Mouse (Mus musculus): ENCODE results near the gene Lrrc32. TPM values are rescaled to one million over a fixed set of nuclear protein-coding genes. Genes with fewer than 3 reads are reported as not detected.

Gene Lrrc32
- polyA plus RNA-seq, 1 experiment from 2014 or later: 9.5 TPM

GRCm38 (mm10) chr7:98523070-98523812, 34.2 kb downstream of the Lrrc32 start:
- Histone ChIP-seq H3K4me1 (ENCODE audit: control insufficient read depth, insufficient read depth, low read length) (peaks cover 25% of the 10 kb centered on the region), H3K4me2 (ENCODE audit: low read depth, low read length) (no peak overlapping the region), H3K9me3 (replicated peaks; ENCODE audit: control insufficient read depth, low read length) (no peaks in the 10 kb centered on the region), H3K27ac (ENCODE audit: low read length) (peak overlapping the region; percentile 83), H3K4me3 (replicated peaks; ENCODE audit: low read length) (no peak overlapping the region), H3K9ac (ENCODE audit: low read length) (0 out of 2 replicates have a peak overlapping the region, but pooled peaks have one; percentile 14), H3K27me3 (ENCODE audit: control insufficient read depth, insufficient read depth, low read length) (no peaks in the 10 kb centered on the region), H3K36me3 (ENCODE audit: control insufficient read depth, insufficient read depth, low read length) (no peaks in the 10 kb centered on the region)
- 58% methylated on average over 8 of the region's 8 CpGs for WGBS
- peak; percentile 41; the same call in 1 of the 2 replicates for ATAC-seq (ENCODE audit: insufficient read depth, low FRiP score)

DNA sequence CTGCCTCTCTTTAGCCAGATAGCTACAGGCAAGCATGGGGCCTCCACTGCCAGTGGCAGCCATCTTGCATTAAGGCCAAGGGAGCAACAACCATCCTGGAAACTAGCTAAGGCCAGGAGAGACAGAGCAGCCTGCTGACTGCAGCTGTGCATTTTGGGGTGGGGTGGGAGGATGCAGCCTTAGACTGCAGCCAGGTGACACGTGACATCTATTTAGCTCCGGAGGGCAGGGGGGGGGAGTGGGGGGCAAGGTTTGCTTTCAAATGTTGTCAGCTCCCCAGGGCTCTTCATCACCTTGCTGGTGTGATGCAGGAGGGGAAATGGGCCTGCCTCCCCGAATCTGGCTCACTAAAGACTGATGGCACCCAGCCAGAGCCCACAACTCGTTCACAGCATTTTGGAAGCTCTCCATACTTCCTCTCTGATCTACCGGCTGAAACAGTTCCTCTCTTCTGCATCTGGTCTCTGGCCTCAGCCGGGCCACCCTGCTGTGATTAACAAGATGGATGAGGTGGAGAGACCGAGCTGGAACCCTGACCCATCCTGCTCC, 34.8 kb downstream of the Lrrc32 start:
- H3K36me3 ChIP-seq (ENCODE audit: control insufficient read depth, insufficient read depth, low read length): no peaks in the 10 kb centered on the region
- WGBS: 6% methylated on average over 7 of the region's 7 CpGs
- H3K4me2 ChIP-seq (ENCODE audit: low read depth, low read length): no peak overlapping the region
- no peaks in the 10 kb centered on the region for H3K9me3 ChIP-seq (replicated peaks; ENCODE audit: control insufficient read depth, low read length)
- H3K4me3 ChIP-seq (replicated peaks; ENCODE audit: low read length): no peak overlapping the region
- H3K4me1 ChIP-seq (ENCODE audit: control insufficient read depth, insufficient read depth, low read length): peaks cover 25% of the 10 kb centered on the region
- peak; percentile 56 for ATAC-seq (ENCODE audit: insufficient read depth, low FRiP score)
- no peaks in the 10 kb centered on the region for H3K27me3 ChIP-seq (ENCODE audit: control insufficient read depth, insufficient read depth, low read length)
- H3K27ac ChIP-seq (ENCODE audit: low read length): peak overlapping the region; percentile 83
- no peak overlapping the region for H3K9ac ChIP-seq (ENCODE audit: low read length)

- Histone ChIP-seq H3K4me3 (replicated peaks; ENCODE audit: low read length) (no peak overlapping the region), H3K9ac (ENCODE audit: low read length) (0 out of 2 replicates have a peak overlapping the region, but pooled peaks have one; percentile 10), H3K27ac (ENCODE audit: low read length) (peak overlapping the region; percentile 83), H3K36me3 (ENCODE audit: control insufficient read depth, insufficient read depth, low read length) (no peaks in the 10 kb centered on the region), H3K4me1 (ENCODE audit: control insufficient read depth, insufficient read depth, low read length) (peaks cover 25% of the 10 kb centered on the region), H3K9me3 (replicated peaks; ENCODE audit: control insufficient read depth, low read length) (no peaks in the 10 kb centered on the region), H3K27me3 (ENCODE audit: control insufficient read depth, insufficient read depth, low read length) (no peaks in the 10 kb centered on the region), H3K4me2 (ENCODE audit: low read depth, low read length) (no peak overlapping the region)
- no peak for ATAC-seq (ENCODE audit: insufficient read depth, low FRiP score)
- WGBS: 38% methylated on average over 6 of the region's 6 CpGs
Measured at GRCm38 (mm10) chr7:98524401-98524800, 35.3 kb downstream of the Lrrc32 start.

- Histone ChIP-seq H3K4me3 (replicated peaks; ENCODE audit: low read length) (no peak overlapping the region), H3K9ac (ENCODE audit: low read length) (0 out of 2 replicates have a peak overlapping the region, but pooled peaks have one; percentile 10), H3K36me3 (ENCODE audit: control insufficient read depth, insufficient read depth, low read length) (no peaks in the 10 kb centered on the region), H3K4me1 (ENCODE audit: control insufficient read depth, insufficient read depth, low read length) (peaks cover 25% of the 10 kb centered on the region), H3K4me2 (ENCODE audit: low read depth, low read length) (no peak overlapping the region), H3K27ac (ENCODE audit: low read length) (peak overlapping the region; percentile 83), H3K27me3 (ENCODE audit: control insufficient read depth, insufficient read depth, low read length) (no peaks in the 10 kb centered on the region), H3K9me3 (replicated peaks; ENCODE audit: control insufficient read depth, low read length) (no peaks in the 10 kb centered on the region)
- no peak for ATAC-seq (ENCODE audit: insufficient read depth, low FRiP score)
- whole genome bisulfite sequencing: 59% methylated on average over 6 of the region's 6 CpGs
Measured at GRCm38 (mm10) chr7:98524869-98525699, 36.0 kb downstream of the Lrrc32 start.

GRCm38 (mm10) chr7:98527085-98527484, 38.0 kb downstream of the Lrrc32 start:
- no peaks in the 10 kb centered on the region for H3K36me3 ChIP-seq (ENCODE audit: control insufficient read depth, insufficient read depth, low read length)
- H3K9me3 ChIP-seq (replicated peaks; ENCODE audit: control insufficient read depth, low read length): no peaks in the 10 kb centered on the region
- no peak overlapping the region for H3K9ac ChIP-seq (ENCODE audit: low read length)
- H3K27me3 ChIP-seq (ENCODE audit: control insufficient read depth, insufficient read depth, low read length): no peaks in the 10 kb centered on the region
- H3K27ac ChIP-seq (ENCODE audit: low read length): no peak overlapping the region
- H3K4me2 ChIP-seq (ENCODE audit: low read depth, low read length): no peak overlapping the region
- H3K4me1 ChIP-seq (ENCODE audit: control insufficient read depth, insufficient read depth, low read length): peaks cover 25% of the 10 kb centered on the region
- WGBS: 98% methylated on average over 3 of the region's 3 CpGs
- no peak for ATAC-seq (ENCODE audit: insufficient read depth, low FRiP score)
- no peak overlapping the region for H3K4me3 ChIP-seq (replicated peaks; ENCODE audit: low read length)

DNA sequence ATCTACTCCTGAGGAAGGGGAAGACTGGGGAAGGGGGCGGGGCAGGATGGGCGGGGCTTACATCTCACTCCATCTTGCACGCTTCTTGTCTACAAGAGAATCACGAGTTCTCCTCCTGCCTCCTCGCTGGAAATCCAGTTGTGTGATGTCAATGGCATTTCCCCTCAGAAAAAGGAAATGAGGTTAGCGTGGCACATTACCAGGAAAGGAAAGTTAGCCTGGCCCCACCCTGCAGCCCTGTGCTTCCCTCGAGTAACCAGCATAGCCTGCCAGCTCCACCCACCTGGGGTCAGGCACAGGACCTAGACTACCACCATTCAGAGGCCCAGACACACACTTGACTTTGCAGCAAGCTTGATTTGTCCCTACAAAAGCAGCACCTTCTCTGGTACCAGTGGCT, 42.5 kb downstream of the Lrrc32 start:
- Histone ChIP-seq H3K9me3 (replicated peaks; ENCODE audit: control insufficient read depth, low read length) (no peaks in the 10 kb centered on the region), H3K9ac (ENCODE audit: low read length) (no peak overlapping the region), H3K36me3 (ENCODE audit: control insufficient read depth, insufficient read depth, low read length) (no peaks in the 10 kb centered on the region), H3K27me3 (ENCODE audit: control insufficient read depth, insufficient read depth, low read length) (no peaks in the 10 kb centered on the region), H3K4me1 (ENCODE audit: control insufficient read depth, insufficient read depth, low read length) (no peaks in the 10 kb centered on the region; the same call in 1 of the 2 replicates), H3K27ac (ENCODE audit: low read length) (no peak overlapping the region), H3K4me3 (replicated peaks; ENCODE audit: low read length) (no peak overlapping the region), H3K4me2 (ENCODE audit: low read depth, low read length) (no peak overlapping the region)
- no peak for ATAC-seq (ENCODE audit: insufficient read depth, low FRiP score)
- 60% methylated on average over 7 of the region's 7 CpGs for WGBS

- Histone ChIP-seq H3K9me3 (replicated peaks; ENCODE audit: control insufficient read depth, low read length) (no peaks in the 10 kb centered on the region), H3K27ac (ENCODE audit: low read length) (no peak overlapping the region), H3K4me1 (ENCODE audit: control insufficient read depth, insufficient read depth, low read length) (peaks cover 13% of the 10 kb centered on the region), H3K27me3 (ENCODE audit: control insufficient read depth, insufficient read depth, low read length) (no peaks in the 10 kb centered on the region), H3K9ac (ENCODE audit: low read length) (no peak overlapping the region), H3K4me3 (replicated peaks; ENCODE audit: low read length) (no peak overlapping the region), H3K36me3 (ENCODE audit: control insufficient read depth, insufficient read depth, low read length) (no peaks in the 10 kb centered on the region), H3K4me2 (ENCODE audit: low read depth, low read length) (no peak overlapping the region)
- 89% methylated on average over 4 of the region's 4 CpGs for WGBS
- ATAC-seq (ENCODE audit: insufficient read depth, low FRiP score): no peak
Measured at GRCm38 (mm10) chr7:98532981-98533380, 43.9 kb downstream of the Lrrc32 start.

DNA sequence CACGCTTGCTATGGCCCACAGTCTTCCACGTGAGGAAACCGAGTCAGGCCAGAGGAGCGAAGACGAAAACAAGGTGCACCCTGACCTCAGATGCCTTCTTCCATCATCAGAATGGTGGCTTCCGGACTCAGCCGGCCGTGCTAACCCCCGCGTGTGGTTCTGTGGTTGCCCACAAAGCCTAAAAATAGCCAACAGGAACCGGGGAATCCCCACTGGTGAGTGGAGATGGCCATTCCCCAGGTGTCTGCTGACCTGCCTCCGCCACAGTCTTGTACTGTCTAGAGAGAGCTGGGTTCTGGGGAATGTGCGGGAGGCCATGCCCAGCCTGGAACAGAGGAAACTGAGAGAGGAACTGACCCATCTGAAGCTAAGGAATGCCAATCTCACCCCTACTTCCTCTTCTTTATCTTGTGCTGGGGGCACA, 45.4 kb downstream of the Lrrc32 start:
- H3K4me2 ChIP-seq (ENCODE audit: low read depth, low read length): no peak overlapping the region
- peaks cover 17% of the 10 kb centered on the region for H3K4me1 ChIP-seq (ENCODE audit: control insufficient read depth, insufficient read depth, low read length)
- H3K27me3 ChIP-seq (ENCODE audit: control insufficient read depth, insufficient read depth, low read length): no peaks in the 10 kb centered on the region
- H3K36me3 ChIP-seq (ENCODE audit: control insufficient read depth, insufficient read depth, low read length): no peaks in the 10 kb centered on the region
- WGBS: 86% methylated on average over 13 of the region's 13 CpGs
- H3K27ac ChIP-seq (ENCODE audit: low read length): no peak overlapping the region
- ATAC-seq (ENCODE audit: insufficient read depth, low FRiP score): no peak
- H3K4me3 ChIP-seq (replicated peaks; ENCODE audit: low read length): no peak overlapping the region
- no peaks in the 10 kb centered on the region for H3K9me3 ChIP-seq (replicated peaks; ENCODE audit: control insufficient read depth, low read length)
- H3K9ac ChIP-seq (ENCODE audit: low read length): no peak overlapping the region

GRCm38 (mm10) chr7:98535191-98535590, 46.1 kb downstream of the Lrrc32 start:
- peaks cover 17% of the 10 kb centered on the region for H3K4me1 ChIP-seq (ENCODE audit: control insufficient read depth, insufficient read depth, low read length)
- 86% methylated on average over 6 of the region's 6 CpGs for WGBS
- no peak overlapping the region for H3K4me2 ChIP-seq (ENCODE audit: low read depth, low read length)

More at GRCm38 (mm10) chr7:98535191-98535590, 46.1 kb downstream of the Lrrc32 start:
- no peaks in the 10 kb centered on the region for H3K36me3 ChIP-seq (ENCODE audit: control insufficient read depth, insufficient read depth, low read length)
- H3K9me3 ChIP-seq (replicated peaks; ENCODE audit: control insufficient read depth, low read length): no peaks in the 10 kb centered on the region
- H3K9ac ChIP-seq (ENCODE audit: low read length): no peak overlapping the region
- H3K4me3 ChIP-seq (replicated peaks; ENCODE audit: low read length): no peak overlapping the region
- no peak overlapping the region for H3K27ac ChIP-seq (ENCODE audit: low read length)
- no peak for ATAC-seq (ENCODE audit: insufficient read depth, low FRiP score)
- H3K27me3 ChIP-seq (ENCODE audit: control insufficient read depth, insufficient read depth, low read length): no peaks in the 10 kb centered on the region
